Mouse (Mus musculus): ENCODE measurements around the gene Barx1. TPM values are rescaled to one million over a fixed set of nuclear protein-coding genes. Genes with fewer than 3 reads are reported as not detected.

The Barx1 gene
- polyA plus RNA-seq, 1 experiment from 2014 or later: not detected

- ChIA-PET CTCF (interaction anchor here (1.6 kb wide), 1 partner anchor 11 kb away, joined by 7 read pairs; no protein-coding TSS in a partner anchor), POLR2A (no interaction called here)
- DNase-seq (ENCODE audit: low read depth, low spot score) (no peak), ATAC-seq (no peak)
- in situ Hi-C loops (cut with MboI; ENCODE audit: low pct_unique_long_range_greater_than_20kb): no loop called here
- H3K27me3 ChIP-seq: peaks cover 42% of the 10 kb centered on the region
- TF ChIP-seq CTCF (IDR thresholded peaks at IDR 0.05): no peak
Measured at GRCm38 (mm10) chr13:48668091-48668975, 5.5 kb downstream of the Barx1 start.

GRCm38 (mm10) chr13:48668976-48669534 lies 6.3 kb downstream of the Barx1 start:
- TF ChIP-seq CTCF (IDR thresholded peaks at IDR 0.05): no peak
- H3K27me3 ChIP-seq: peaks cover 36% of the 10 kb centered on the region
- ChIA-PET POLR2A (no interaction called here), CTCF (interaction anchor here (1.6 kb wide), 1 partner anchor 10 kb away, joined by 7 read pairs; no protein-coding TSS in a partner anchor)
- ATAC-seq: no peak
- in situ Hi-C loops (cut with MboI; ENCODE audit: low pct_unique_long_range_greater_than_20kb): no loop called here
- DNase-seq (ENCODE audit: low read depth, low spot score): no peak

GRCm38 (mm10) chr13:48672312-48672840 lies 9.6 kb downstream of the Barx1 start:
- in situ Hi-C loops (cut with MboI; ENCODE audit: low pct_unique_long_range_greater_than_20kb): no loop called here
- no peak for DNase-seq (ENCODE audit: low read depth, low spot score)

GRCm38 (mm10) chr13:48674609-48675008 lies 11.8 kb downstream of the Barx1 start:
- no peak for DNase-seq (ENCODE audit: low read depth, low spot score)
- ChIA-PET CTCF (no interaction called here), POLR2A (no interaction called here)
- no peak for ATAC-seq
- H3K27me3 ChIP-seq: peaks cover 37% of the 10 kb centered on the region
- TF ChIP-seq CTCF (IDR thresholded peaks at IDR 0.05): no peak
- in situ Hi-C loops (cut with MboI; ENCODE audit: low pct_unique_long_range_greater_than_20kb): no loop called here

More at GRCm38 (mm10) chr13:48672312-48672840, 9.6 kb downstream of the Barx1 start:
- POLR2A ChIA-PET: interaction anchor here (0.7 kb wide), 1 partner anchor 16 kb away, joined by 5 read pairs; no protein-coding TSS in a partner anchor
- CTCF ChIA-PET: no interaction called here
- no peak for ATAC-seq
- TF ChIP-seq CTCF (IDR thresholded peaks at IDR 0.05): no peak
- peaks cover 31% of the 10 kb centered on the region for H3K27me3 ChIP-seq

GRCm38 (mm10) chr13:48679351-48679750 lies 16.6 kb downstream of the Barx1 start:
- in situ Hi-C loops (cut with MboI; ENCODE audit: low pct_unique_long_range_greater_than_20kb): no loop called here
- TF ChIP-seq CTCF (IDR thresholded peaks at IDR 0.05): peak; percentile 67
- DNase-seq (ENCODE audit: low read depth, low spot score) (no peak), ATAC-seq (no peak)
- ChIA-PET POLR2A (interaction anchor here (0.7 kb wide), 1 partner anchor 61 kb away, joined by 3 read pairs; no protein-coding TSS in a partner anchor), CTCF (interaction anchor here (1.2 to 1.9 kb wide), 2 partner anchors 11 to 26 kb away, joined by 6 to 7 read pairs; no protein-coding TSS in a partner anchor)
- peaks cover 42% of the 10 kb centered on the region for H3K27me3 ChIP-seq

DNA sequence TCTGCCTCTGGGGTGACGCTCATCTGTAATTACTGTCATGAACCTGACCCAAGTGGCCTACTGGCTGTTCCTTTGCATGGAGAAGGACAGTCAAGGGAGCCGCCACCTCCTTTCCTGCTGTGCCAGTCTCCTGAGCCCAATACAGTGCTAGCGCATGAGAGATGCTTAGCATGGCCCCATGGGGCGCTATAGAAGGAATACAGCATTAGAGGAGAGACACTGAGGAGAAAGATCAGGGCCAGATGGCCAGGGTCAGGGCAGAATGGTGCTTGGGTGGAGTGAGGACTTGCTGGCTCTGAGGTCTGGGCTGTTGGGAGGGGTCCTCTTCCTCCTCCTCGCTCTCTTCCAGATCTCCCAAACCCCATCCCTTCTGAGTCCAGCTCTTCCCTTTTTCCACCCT lies 23.9 kb downstream of the Barx1 start:
- in situ Hi-C loops (cut with MboI; ENCODE audit: low pct_unique_long_range_greater_than_20kb): no loop called here
- DNase-seq (ENCODE audit: low read depth, low spot score): no peak
- H3K27me3 ChIP-seq: peaks cover 21% of the 10 kb centered on the region
- no peak for TF ChIP-seq CTCF (IDR thresholded peaks at IDR 0.05)
- POLR2A ChIA-PET: no interaction called here
- no peak for ATAC-seq
- CTCF ChIA-PET: no interaction called here

GRCm38 (mm10) chr13:48691991-48692390 lies 29.2 kb downstream of the Barx1 start:
- ATAC-seq: no peak
- ChIA-PET CTCF (no interaction called here), POLR2A (no interaction called here)
- no peak for DNase-seq (ENCODE audit: low read depth, low spot score)
- peaks cover 51% of the 10 kb centered on the region for H3K27me3 ChIP-seq
- TF ChIP-seq CTCF (IDR thresholded peaks at IDR 0.05): no peak
- in situ Hi-C loops (cut with MboI; ENCODE audit: low pct_unique_long_range_greater_than_20kb): no loop called here

DNA sequence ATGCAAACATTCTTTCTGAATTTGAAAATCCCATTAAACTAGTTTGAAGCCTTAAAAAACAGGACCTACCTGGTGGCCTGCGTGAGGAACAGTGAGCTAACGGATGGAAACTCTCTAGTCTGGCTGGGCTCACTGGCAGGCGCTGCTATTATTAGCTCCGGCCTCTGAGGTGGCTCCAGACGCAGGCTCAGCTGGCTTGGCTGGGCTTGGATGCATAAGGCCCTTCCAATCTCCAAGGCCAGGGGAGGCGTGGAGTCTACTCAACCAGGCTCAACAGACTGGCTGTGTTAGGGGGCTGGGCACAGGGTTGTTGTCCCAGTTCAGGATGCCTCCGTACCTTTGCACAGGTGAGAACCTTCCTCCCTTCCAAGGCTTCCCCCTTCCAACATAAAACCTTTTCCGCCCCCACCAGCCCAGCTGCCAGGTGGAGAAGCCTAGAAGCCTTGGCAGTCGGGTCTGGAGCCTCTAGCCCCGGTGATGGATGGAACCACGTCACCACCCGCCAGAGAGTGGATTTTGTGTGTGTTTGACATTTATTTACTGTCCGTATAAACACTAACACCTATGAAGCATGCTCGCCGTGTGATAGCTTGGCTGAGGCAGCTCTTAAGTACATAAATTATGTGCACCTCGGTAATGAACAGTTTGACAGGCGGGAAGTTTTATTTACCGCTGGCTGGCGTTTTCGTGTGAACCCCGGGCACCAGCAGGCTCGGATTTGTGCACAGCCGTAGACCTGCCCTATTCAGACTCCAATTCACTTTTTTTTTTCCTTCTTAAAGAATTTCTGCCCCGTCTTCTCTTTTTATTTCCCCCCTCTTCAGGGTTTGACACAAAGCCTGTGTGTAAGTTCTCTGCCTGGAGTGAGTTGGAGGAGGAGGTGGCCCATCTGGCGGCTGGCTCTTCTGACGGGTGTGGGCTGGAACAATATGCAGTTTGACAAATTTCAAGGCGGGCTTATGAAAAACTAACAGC lies 31.6 kb downstream of the Barx1 start:
- no peak for TF ChIP-seq CTCF (IDR thresholded peaks at IDR 0.05)
- DNase-seq (ENCODE audit: low read depth, low spot score) (no peak), ATAC-seq (no peak)
- in situ Hi-C loops (cut with MboI; ENCODE audit: low pct_unique_long_range_greater_than_20kb): no loop called here
- H3K27me3 ChIP-seq: peaks cover 40% of the 10 kb centered on the region
- POLR2A ChIA-PET: no interaction called here
- CTCF ChIA-PET: interaction anchor here (1.1 kb wide), 1 partner anchor 41 kb away, joined by 3 read pairs; no protein-coding TSS in a partner anchor

GRCm38 (mm10) chr13:48706385-48706951 lies 43.7 kb downstream of the Barx1 start:
- DNase-seq (ENCODE audit: low read depth, low spot score) (no peak), ATAC-seq (no peak)
- no peak for TF ChIP-seq CTCF (IDR thresholded peaks at IDR 0.05)
- H3K27me3 ChIP-seq: peaks cover 16% of the 10 kb centered on the region
- POLR2A ChIA-PET: no interaction called here
- CTCF ChIA-PET: no interaction called here
- in situ Hi-C loops (cut with MboI; ENCODE audit: low pct_unique_long_range_greater_than_20kb): no loop called here

- no peak for DNase-seq (ENCODE audit: low read depth, low spot score)
- TF ChIP-seq CTCF (IDR thresholded peaks at IDR 0.05): no peak
- ChIA-PET CTCF (no interaction called here), POLR2A (no interaction called here)
- peaks cover 17% of the 10 kb centered on the region for H3K27me3 ChIP-seq
- no peak for ATAC-seq
- in situ Hi-C loops (cut with MboI; ENCODE audit: low pct_unique_long_range_greater_than_20kb): no loop called here
Measured at GRCm38 (mm10) chr13:48712675-48713074, 49.9 kb downstream of the Barx1 start.

Measured in Patski (cell line).